Mouse (Mus musculus): ENCODE results near the gene Upk1b. TPM values are rescaled to one million over a fixed set of nuclear protein-coding genes. Genes with fewer than 3 reads are reported as not detected.

Upk1b gene
- polyA plus RNA-seq, 1 experiment from 2014 or later: 0.18 TPM

GRCm38 (mm10) chr16:38782524-38783067 is 17.5 kb downstream of the Upk1b start:
- no peaks in the 10 kb centered on the region for H3K27me3 ChIP-seq (replicated peaks; ENCODE audit: control insufficient read depth, insufficient read depth, low read length)
- no peak for ATAC-seq
- no peaks in the 10 kb centered on the region for H3K4me1 ChIP-seq (replicated peaks; ENCODE audit: control insufficient read depth, insufficient read depth, low read length)
- WGBS: 63% methylated on average over 2 of the region's 2 CpGs
- no peak overlapping the region for H3K4me3 ChIP-seq (replicated peaks; ENCODE audit: low read length)
- no peak overlapping the region for H3K9ac ChIP-seq (replicated peaks; ENCODE audit: low read depth, low read length)
- H3K4me2 ChIP-seq (ENCODE audit: low read length): no peak overlapping the region
- H3K9me3 ChIP-seq (ENCODE audit: control insufficient read depth, low read length): no peaks in the 10 kb centered on the region
- H3K27ac ChIP-seq (ENCODE audit: low read length): no peak overlapping the region
- no peaks in the 10 kb centered on the region for H3K36me3 ChIP-seq (ENCODE audit: control insufficient read depth, insufficient read depth)

GRCm38 (mm10) chr16:38781946-38782345 is 18.2 kb downstream of the Upk1b start:
- Histone ChIP-seq H3K27ac (ENCODE audit: low read length) (no peak overlapping the region), H3K4me2 (ENCODE audit: low read length) (no peak overlapping the region), H3K4me3 (replicated peaks; ENCODE audit: low read length) (no peak overlapping the region), H3K36me3 (ENCODE audit: control insufficient read depth, insufficient read depth) (no peaks in the 10 kb centered on the region), H3K9me3 (ENCODE audit: control insufficient read depth, low read length) (no peaks in the 10 kb centered on the region), H3K4me1 (replicated peaks; ENCODE audit: control insufficient read depth, insufficient read depth, low read length) (no peaks in the 10 kb centered on the region), H3K27me3 (replicated peaks; ENCODE audit: control insufficient read depth, insufficient read depth, low read length) (no peaks in the 10 kb centered on the region), H3K9ac (replicated peaks; ENCODE audit: low read depth, low read length) (no peak overlapping the region)
- 63% methylated on average over 2 of the region's 2 CpGs for WGBS
- ATAC-seq: no peak

GRCm38 (mm10) chr16:38780960-38781572 is 19.1 kb downstream of the Upk1b start:
- 95% methylated on average over 7 of the region's 7 CpGs for WGBS
- Histone ChIP-seq H3K4me2 (ENCODE audit: low read length) (no peak overlapping the region), H3K9me3 (ENCODE audit: control insufficient read depth, low read length) (no peaks in the 10 kb centered on the region), H3K36me3 (ENCODE audit: control insufficient read depth, insufficient read depth) (no peaks in the 10 kb centered on the region), H3K4me1 (replicated peaks; ENCODE audit: control insufficient read depth, insufficient read depth, low read length) (no peaks in the 10 kb centered on the region), H3K27me3 (replicated peaks; ENCODE audit: control insufficient read depth, insufficient read depth, low read length) (no peaks in the 10 kb centered on the region), H3K27ac (ENCODE audit: low read length) (no peak overlapping the region), H3K4me3 (replicated peaks; ENCODE audit: low read length) (no peak overlapping the region), H3K9ac (replicated peaks; ENCODE audit: low read depth, low read length) (no peak overlapping the region)
- no peak for ATAC-seq

GRCm38 (mm10) chr16:38776342-38776741 is 23.8 kb downstream of the Upk1b start:
- no peaks in the 10 kb centered on the region for H3K9me3 ChIP-seq (ENCODE audit: control insufficient read depth, low read length)
- H3K4me2 ChIP-seq (ENCODE audit: low read length): no peak overlapping the region
- no peak overlapping the region for H3K27ac ChIP-seq (ENCODE audit: low read length)
- no peak overlapping the region for H3K4me3 ChIP-seq (replicated peaks; ENCODE audit: low read length)
- no peaks in the 10 kb centered on the region for H3K4me1 ChIP-seq (replicated peaks; ENCODE audit: control insufficient read depth, insufficient read depth, low read length)
- 63% methylated on average over 6 of the region's 6 CpGs for WGBS
- no peaks in the 10 kb centered on the region for H3K27me3 ChIP-seq (replicated peaks; ENCODE audit: control insufficient read depth, insufficient read depth, low read length)
- H3K36me3 ChIP-seq (ENCODE audit: control insufficient read depth, insufficient read depth): no peaks in the 10 kb centered on the region
- no peak overlapping the region for H3K9ac ChIP-seq (replicated peaks; ENCODE audit: low read depth, low read length)
- ATAC-seq: no peak

- H3K4me3 ChIP-seq (replicated peaks; ENCODE audit: low read length): no peak overlapping the region
- WGBS: 64% methylated on average over 7 of the region's 7 CpGs
- H3K9ac ChIP-seq (replicated peaks; ENCODE audit: low read depth, low read length): no peak overlapping the region
- ATAC-seq: no peak
- H3K27me3 ChIP-seq (replicated peaks; ENCODE audit: control insufficient read depth, insufficient read depth, low read length): no peaks in the 10 kb centered on the region
- H3K4me1 ChIP-seq (replicated peaks; ENCODE audit: control insufficient read depth, insufficient read depth, low read length): no peaks in the 10 kb centered on the region
- no peaks in the 10 kb centered on the region for H3K9me3 ChIP-seq (ENCODE audit: control insufficient read depth, low read length)
- H3K36me3 ChIP-seq (ENCODE audit: control insufficient read depth, insufficient read depth): no peaks in the 10 kb centered on the region
- H3K4me2 ChIP-seq (ENCODE audit: low read length): no peak overlapping the region
- no peak overlapping the region for H3K27ac ChIP-seq (ENCODE audit: low read length)
These were observed 25.0 kb downstream of the Upk1b start for GRCm38 (mm10) chr16:38774964-38775746.

- Histone ChIP-seq H3K27ac (ENCODE audit: low read length) (no peak overlapping the region), H3K9ac (replicated peaks; ENCODE audit: low read depth, low read length) (no peak overlapping the region), H3K9me3 (ENCODE audit: control insufficient read depth, low read length) (no peaks in the 10 kb centered on the region), H3K36me3 (ENCODE audit: control insufficient read depth, insufficient read depth) (peaks cover 5% of the 10 kb centered on the region; the same call in 1 of the 2 replicates), H3K4me3 (replicated peaks; ENCODE audit: low read length) (no peak overlapping the region), H3K27me3 (replicated peaks; ENCODE audit: control insufficient read depth, insufficient read depth, low read length) (no peaks in the 10 kb centered on the region), H3K4me1 (replicated peaks; ENCODE audit: control insufficient read depth, insufficient read depth, low read length) (no peaks in the 10 kb centered on the region), H3K4me2 (ENCODE audit: low read length) (no peak overlapping the region)
- no peak for ATAC-seq
- WGBS: 47% methylated on average over 12 of the region's 12 CpGs
These were observed 27.1 kb downstream of the Upk1b start for GRCm38 (mm10) chr16:38772906-38773496.

GRCm38 (mm10) chr16:38771145-38771544 is 29.0 kb downstream of the Upk1b start:
- peaks cover 8% of the 10 kb centered on the region; the same call in 1 of the 2 replicates for H3K36me3 ChIP-seq (ENCODE audit: control insufficient read depth, insufficient read depth)
- no peak overlapping the region for H3K9ac ChIP-seq (replicated peaks; ENCODE audit: low read depth, low read length)
- no peak overlapping the region for H3K27ac ChIP-seq (ENCODE audit: low read length)
- WGBS: 92% methylated on average over 6 of the region's 6 CpGs
- no peaks in the 10 kb centered on the region for H3K4me1 ChIP-seq (replicated peaks; ENCODE audit: control insufficient read depth, insufficient read depth, low read length)
- H3K4me2 ChIP-seq (ENCODE audit: low read length): no peak overlapping the region
- ATAC-seq: no peak
- no peak overlapping the region for H3K4me3 ChIP-seq (replicated peaks; ENCODE audit: low read length)
- no peaks in the 10 kb centered on the region for H3K27me3 ChIP-seq (replicated peaks; ENCODE audit: control insufficient read depth, insufficient read depth, low read length)
- H3K9me3 ChIP-seq (ENCODE audit: control insufficient read depth, low read length): no peaks in the 10 kb centered on the region

- Histone ChIP-seq H3K9ac (replicated peaks; ENCODE audit: low read depth, low read length) (no peak overlapping the region), H3K4me3 (replicated peaks; ENCODE audit: low read length) (no peak overlapping the region), H3K27me3 (replicated peaks; ENCODE audit: control insufficient read depth, insufficient read depth, low read length) (no peaks in the 10 kb centered on the region), H3K27ac (ENCODE audit: low read length) (no peak overlapping the region), H3K36me3 (ENCODE audit: control insufficient read depth, insufficient read depth) (peaks cover 8% of the 10 kb centered on the region; the same call in 1 of the 2 replicates), H3K4me2 (ENCODE audit: low read length) (no peak overlapping the region), H3K9me3 (ENCODE audit: control insufficient read depth, low read length) (no peaks in the 10 kb centered on the region), H3K4me1 (replicated peaks; ENCODE audit: control insufficient read depth, insufficient read depth, low read length) (no peaks in the 10 kb centered on the region)
- no peak for ATAC-seq
- 89% methylated on average over 9 of the region's 9 CpGs for WGBS
These were observed 30.6 kb downstream of the Upk1b start for GRCm38 (mm10) chr16:38769529-38769928.

GRCm38 (mm10) chr16:38768386-38768785 is 31.7 kb downstream of the Upk1b start:
- no peak overlapping the region for H3K4me2 ChIP-seq (ENCODE audit: low read length)
- no peak overlapping the region for H3K9ac ChIP-seq (replicated peaks; ENCODE audit: low read depth, low read length)
- peaks cover 8% of the 10 kb centered on the region; the same call in 1 of the 2 replicates for H3K36me3 ChIP-seq (ENCODE audit: control insufficient read depth, insufficient read depth)
- H3K27me3 ChIP-seq (replicated peaks; ENCODE audit: control insufficient read depth, insufficient read depth, low read length): no peaks in the 10 kb centered on the region
- no peak for ATAC-seq
- 89% methylated on average over 8 of the region's 8 CpGs for WGBS
- no peak overlapping the region for H3K27ac ChIP-seq (ENCODE audit: low read length)
- H3K4me3 ChIP-seq (replicated peaks; ENCODE audit: low read length): no peak overlapping the region
- H3K9me3 ChIP-seq (ENCODE audit: control insufficient read depth, low read length): no peaks in the 10 kb centered on the region
- H3K4me1 ChIP-seq (replicated peaks; ENCODE audit: control insufficient read depth, insufficient read depth, low read length): no peaks in the 10 kb centered on the region

Data from forebrain, embryonic 16.5 days (tissue).